Mouse (Mus musculus) kidney, adult 2 months (tissue): ENCODE measurements at regions not wholly inside any gene's neighbourhood (a gene's known extent, or its start where the extent isn't known, plus 50 kb on each side); places are given as distances from the start of the nearest gene placed in this dataset.

Experiments
- CTCF ChIP-seq: fragments of 200-500 bp; conservative IDR thresholded peaks from 2 replicates; pipeline ENCODE4 v1.5.1; 2011; ENCODE audit warnings: low read depth, mild to moderate bottlenecking, control low read depth, low read length, moderate library complexity, mixed read lengths; ENCODE audit not compliant: insufficient read depth, insufficient read length
- POLR2A ChIP-seq: fragments of 200-500 bp; IDR thresholded peaks from one replicate; pipeline ENCODE4 v1.6.1; 2011; ENCODE audit warnings: low read depth, low read length, control low read depth

DNA sequence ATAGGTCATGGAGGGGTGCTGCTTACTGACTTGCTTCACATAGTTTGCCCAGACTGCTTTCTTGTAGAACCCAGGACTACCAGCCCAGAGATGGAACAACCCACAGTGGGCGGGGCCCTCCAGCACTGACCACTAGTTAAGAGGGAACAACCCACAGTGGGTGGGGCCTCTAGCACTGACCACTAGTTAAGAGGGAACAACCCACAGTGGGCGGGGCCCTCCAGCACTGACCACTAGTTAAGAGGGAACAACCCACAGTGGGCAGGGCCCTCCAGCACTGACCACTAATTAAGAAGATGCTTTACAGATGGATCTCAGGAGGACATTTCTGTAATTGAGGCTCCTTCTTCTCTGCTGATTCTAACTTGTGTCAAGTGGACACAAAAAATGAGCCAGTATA is 180.0 kb upstream of the Tbc1d2b start:
- TF ChIP-seq CTCF = no peak
- no peak for TF ChIP-seq POLR2A
